Mouse (Mus musculus): ENCODE measurements around the gene Icam1. TPM values are rescaled to one million over a fixed set of nuclear protein-coding genes. Genes with fewer than 3 reads are reported as not detected.
A peak's percentile ranks its signal among the peaks of the same experiment; 100 is the strongest.

The Icam1 gene
- total RNA-seq, 2 experiments from 2014 or later: 1.6 to 3.0 TPM

DNA sequence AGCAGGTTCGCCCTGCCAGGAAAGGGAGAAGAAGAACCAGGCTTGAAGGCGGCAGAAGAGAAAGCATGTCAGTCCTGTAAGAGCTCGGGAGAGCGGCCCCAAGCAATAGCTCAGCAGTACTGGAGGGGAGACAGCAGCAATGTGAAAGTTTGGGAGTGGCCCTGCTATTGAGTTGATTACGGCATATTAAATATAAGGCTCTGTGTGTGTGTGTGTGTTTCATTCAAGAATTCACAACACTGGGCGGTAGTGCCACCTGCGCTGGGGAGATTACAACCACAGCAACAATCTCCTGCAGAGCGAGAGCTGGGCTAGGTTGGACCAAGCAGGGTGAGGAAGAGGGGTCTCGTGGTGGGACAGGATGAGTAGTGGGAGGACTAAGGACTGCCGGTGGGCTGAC, 35.8 kb downstream of the Icam1 start:
- no peak for DNase-seq

DNA sequence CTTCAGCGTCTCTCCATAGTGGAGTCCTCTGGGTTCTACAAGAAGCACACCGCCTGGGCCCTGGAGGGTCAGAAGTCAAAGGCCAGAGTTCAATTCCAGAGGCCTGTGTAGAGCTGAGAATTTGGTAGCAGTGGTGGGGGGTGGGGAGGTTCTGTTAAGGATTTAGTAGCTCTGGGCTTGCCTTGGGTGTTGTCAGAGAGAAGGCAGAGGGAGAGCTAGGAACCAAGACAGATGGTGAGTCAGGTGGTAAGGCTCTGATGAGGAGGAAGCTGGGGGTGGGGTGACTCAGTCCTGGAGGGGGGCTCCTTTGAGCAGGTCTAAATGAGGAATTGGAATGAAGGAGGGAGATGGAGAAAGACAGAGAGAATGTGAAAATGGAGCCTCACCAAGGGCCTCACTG, 47.1 kb downstream of the Icam1 start:
- no peak for DNase-seq

DNA sequence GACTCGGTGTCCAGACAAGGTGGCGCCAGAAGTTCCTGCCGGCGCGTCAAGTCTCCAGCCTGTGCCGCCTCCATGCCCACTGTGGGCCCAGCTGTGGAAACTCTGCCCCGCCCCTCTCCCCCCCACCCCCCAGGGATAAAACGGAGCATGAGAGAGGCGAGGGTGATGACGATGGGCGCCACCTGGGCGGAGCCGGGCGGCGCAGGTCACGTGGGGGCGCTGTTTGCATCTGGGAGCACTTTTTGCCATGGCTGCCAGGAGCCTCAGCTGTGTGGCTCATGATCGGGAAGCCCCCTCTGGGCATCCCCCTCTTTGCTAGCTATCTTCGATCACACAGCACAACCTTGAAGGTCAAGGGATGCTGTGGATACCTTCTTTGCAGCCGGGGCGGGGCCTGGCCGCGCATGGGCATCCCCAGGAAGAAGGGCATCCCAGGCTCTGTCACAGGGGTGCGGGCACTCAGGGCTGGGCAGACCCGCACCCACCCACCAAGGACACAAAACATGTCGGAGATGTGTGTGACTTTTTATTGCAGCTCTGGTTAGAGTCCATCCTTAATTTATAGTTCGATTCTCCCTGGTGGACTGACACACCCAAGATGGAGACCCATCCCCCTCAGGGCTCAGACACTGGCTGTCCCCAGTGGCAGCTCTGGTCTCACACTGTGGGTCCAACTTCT, 51.4 kb downstream of the Icam1 start, which contains the start of gene Zglp1:
Gene Zglp1, minus strand, starts transcription at position 88 of the 679 bp plus-strand sequence.
- DNase-seq: no peak

DNA sequence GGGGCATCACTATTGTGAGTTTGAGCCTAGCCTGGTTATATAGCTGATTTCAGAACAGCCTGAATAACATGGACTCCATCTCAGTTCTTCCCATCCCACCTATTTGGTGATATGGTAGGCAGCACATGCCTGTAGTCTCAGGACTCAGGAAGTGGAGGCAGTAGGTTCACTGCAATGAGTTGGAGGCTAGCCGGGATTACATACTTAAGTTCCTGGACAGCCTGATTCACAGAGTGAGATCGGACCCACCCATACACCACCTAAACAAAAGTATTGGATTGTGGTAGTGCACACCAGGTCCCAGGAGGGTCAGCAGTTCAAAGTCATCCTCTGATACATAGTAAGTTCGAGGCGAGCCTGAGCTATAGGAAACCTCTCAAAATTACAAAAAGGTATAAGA, 56.9 kb downstream of the Icam1 start:
- DNase-seq: no peak

DNA sequence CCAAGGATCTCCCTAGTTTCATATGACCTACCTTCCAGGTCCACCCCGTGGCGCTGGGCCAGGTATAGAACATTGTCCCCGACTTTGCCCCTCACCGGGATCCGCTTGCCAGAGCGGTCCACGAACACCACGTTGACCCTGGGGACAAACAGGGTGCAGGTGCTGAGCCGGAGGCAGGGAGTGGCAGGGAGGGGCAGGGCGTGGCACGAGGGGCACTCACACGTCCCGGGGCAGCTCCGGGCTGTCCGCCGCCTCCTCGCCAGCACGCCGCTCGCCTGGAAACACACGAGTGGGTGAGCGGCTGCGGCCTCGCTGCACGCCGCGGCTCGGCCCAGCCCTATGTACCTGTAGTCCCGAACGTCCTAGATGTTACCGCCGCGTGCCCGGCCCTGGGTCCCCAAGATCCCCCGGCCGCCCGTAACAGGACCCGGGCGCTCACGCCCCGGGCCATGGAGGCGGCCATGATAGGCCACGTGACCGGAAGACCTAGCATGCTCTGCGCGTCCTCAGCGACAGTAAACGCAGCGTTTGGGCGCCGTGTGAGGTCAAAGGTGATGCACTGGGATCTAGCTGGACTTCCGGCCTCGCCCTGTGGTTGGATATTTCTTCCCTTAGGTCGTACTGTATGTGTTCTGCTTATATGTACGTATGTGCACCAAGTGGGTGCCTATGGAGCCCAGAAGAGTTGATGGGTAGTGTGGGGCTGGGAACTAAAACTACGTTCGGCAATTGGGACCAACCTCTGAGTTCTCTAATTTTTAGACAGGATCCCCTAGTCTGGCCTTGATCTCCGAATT, 57.5 kb downstream of the Icam1 start, which contains the start of the genes Gm49373 and Fdx1l:
Gene Gm49373, minus strand, starts transcription at position 53 of the 797 bp plus-strand sequence.
Gene Fdx1l, minus strand, starts transcription at position 571 of the 797 bp plus-strand sequence.
- DNase-seq: peak; percentile 85

DNA sequence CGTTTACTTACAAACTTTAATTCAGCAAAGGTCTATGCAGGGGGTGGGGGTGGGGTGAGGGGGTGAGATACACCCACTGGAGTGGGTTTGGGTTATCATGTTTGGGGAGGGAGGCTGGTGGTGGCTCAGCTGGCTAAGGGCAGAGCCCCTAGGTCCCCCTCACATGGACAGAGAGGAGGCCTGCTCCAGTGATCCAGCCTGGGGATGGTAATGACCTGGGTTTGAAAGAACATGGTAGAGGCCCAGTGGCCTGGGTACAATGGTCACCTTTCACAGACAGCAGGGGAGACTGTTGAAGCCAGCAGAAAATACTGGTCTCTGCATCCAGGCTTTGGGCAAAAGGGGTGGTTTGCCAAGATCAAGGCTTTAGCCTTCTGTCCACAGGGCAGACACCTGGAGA, 58.4 kb downstream of the Icam1 start:
- no peak for DNase-seq

DNA sequence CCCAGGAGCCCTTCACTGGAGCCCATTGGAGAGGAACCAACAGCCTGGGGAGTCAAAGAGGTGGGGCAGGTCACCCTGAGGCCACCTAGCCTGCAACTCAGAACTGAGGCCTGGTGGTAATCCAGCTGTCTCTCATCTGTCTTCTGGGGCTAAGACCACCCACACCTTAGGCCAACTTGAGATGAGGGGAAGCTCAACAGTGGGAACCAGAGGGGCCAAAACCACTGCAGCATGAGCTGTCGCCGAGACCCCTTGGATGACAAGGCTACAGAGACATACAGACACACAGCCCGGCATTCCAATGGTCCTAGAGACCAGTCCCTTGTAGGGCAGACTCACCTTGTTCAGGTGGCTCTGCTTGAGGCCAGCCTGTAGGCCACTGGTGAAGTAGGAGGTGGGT, 59.8 kb downstream of the Icam1 start:
- no peak for DNase-seq

Small RNA genes lying within 50 kb of the gene (microRNA-seq; reads per million reads assigned to microRNA genes)
- gene Mir1900 (ENCODE audit: borderline replicate concordance in 2 of 2): 0 reads per million in 2 experiments
- gene Mir7082 (ENCODE audit: borderline replicate concordance in 2 of 2): 0 to 0.26 reads per million in 2 experiments

Other genes starting within 250 kb of the Icam1 start
- gene Col5a3, start 200.9 kb upstream of the Icam1 start, total RNA-seq (2021): 10 to 100 TPM; 37.8 to 41.0 TPM
- under 1 TPM in 1 of 2 experiments, not detected in 1; 0.20 TPM for gene Rdh8, start 197.5 kb upstream of the Icam1 start, total RNA-seq (2021)
- gene A230050P20Rik, start 147.3 kb upstream of the Icam1 start, total RNA-seq (2021): 1 to 10 TPM; 1.7 to 2.7 TPM
- gene Angptl6, start 136.3 kb upstream of the Icam1 start, total RNA-seq (2021): 1 to 10 TPM; 4.1 to 4.6 TPM
- gene Ppan, start 127.8 kb upstream of the Icam1 start, total RNA-seq (2021): 1 to 10 TPM; 7.4 to 7.7 TPM
- gene Eif3g, start 117.4 kb upstream of the Icam1 start, total RNA-seq (2021): 100 to 1,000 TPM in 1 of 2 experiments, 10 to 100 TPM in 1; 90.9 to 101 TPM
- 10 to 100 TPM in 1 of 2 experiments, 1 to 10 TPM in 1; 6.5 to 10.5 TPM for gene Dnmt1, start 56.1 kb upstream of the Icam1 start, total RNA-seq (2021)
- 1 to 10 TPM; 2.3 to 3.6 TPM for gene S1pr2, start 39.2 kb upstream of the Icam1 start, total RNA-seq (2021)
- gene Mrpl4, start 13.2 kb upstream of the Icam1 start, total RNA-seq (2021): 10 to 100 TPM; 61.9 to 62.8 TPM
- gene Icam4, start 13.4 kb downstream of the Icam1 start, total RNA-seq (2021): 1 to 10 TPM; 1.0 to 1.6 TPM
- not detected for gene Icam5, start 16.1 kb downstream of the Icam1 start, total RNA-seq (2021)
- not detected for gene Zglp1, start 51.1 kb downstream of the Icam1 start, total RNA-seq (2021)
- under 1 TPM in 1 of 2 experiments, not detected in 1; 0.27 TPM for gene Gm49373, start 57.1 kb downstream of the Icam1 start, total RNA-seq (2021)
- gene Fdx1l, start 57.6 kb downstream of the Icam1 start, total RNA-seq (2021): 10 to 100 TPM; 34.7 to 35.4 TPM
- gene Gm38431, start 76.0 kb downstream of the Icam1 start, total RNA-seq (2021): under 1 TPM; 0.35 to 0.67 TPM
- 10 to 100 TPM; 15.2 to 17.0 TPM for gene Raver1, start 76.0 kb downstream of the Icam1 start, total RNA-seq (2021)
- gene Tyk2, start 115.3 kb downstream of the Icam1 start, total RNA-seq (2021): 1 to 10 TPM; 4.7 to 5.8 TPM
- gene Cdc37, start 134.0 kb downstream of the Icam1 start, total RNA-seq (2021): 100 to 1,000 TPM; 120 to 126 TPM
- 10 to 100 TPM; 44.6 to 46.7 TPM for gene Pde4a, start 149.7 kb downstream of the Icam1 start, total RNA-seq (2021)
- gene Keap1, start 223.4 kb downstream of the Icam1 start, total RNA-seq (2021): 10 to 100 TPM; 55.0 to 56.3 TPM
- gene S1pr5, start 232.5 kb downstream of the Icam1 start, total RNA-seq (2021): under 1 TPM; 0.13 to 0.16 TPM
- gene Atg4d, start 249.3 kb downstream of the Icam1 start, total RNA-seq (2021): 10 to 100 TPM; 60.5 to 63.9 TPM

All from gastrocnemius, postnatal 25 days (tissue).